8 mouse cellular contexts compared by ENCODE assay signal in the genomic region with DNA sequence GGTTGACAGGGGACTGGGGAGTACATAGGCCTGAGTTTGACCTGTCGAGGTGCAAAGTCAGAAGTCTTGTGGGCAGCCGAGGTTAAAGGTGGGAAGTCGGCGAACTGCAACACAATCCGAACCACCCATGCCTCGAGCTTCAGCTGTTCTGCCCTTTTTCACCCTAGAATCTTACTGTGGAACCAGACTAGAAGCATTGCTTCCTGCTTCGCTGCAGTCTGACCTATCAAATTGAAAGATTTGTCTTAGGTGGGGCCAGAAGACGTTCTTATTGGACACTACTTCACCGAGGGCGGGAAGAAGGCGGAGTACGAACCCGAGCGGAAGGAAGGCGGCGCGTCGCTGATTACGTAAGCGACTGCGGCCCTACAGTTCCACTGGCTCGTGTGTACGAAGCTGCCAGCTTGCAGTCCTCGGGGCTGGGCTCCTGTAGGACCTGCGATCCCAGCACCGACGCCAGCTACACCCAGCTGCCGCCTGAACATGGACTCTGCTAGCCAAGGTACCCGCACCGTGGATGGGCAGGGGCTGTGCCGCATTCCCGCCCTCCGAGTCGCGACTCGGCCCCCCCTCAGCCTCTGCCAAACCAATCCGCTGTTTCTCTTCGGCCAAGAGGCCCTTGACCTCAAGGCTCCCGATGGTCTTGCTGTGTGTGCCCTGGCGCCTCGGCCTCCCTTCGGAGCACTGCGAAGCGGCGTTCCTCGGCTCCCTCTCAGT. TPM values are rescaled to one million over a fixed set of nuclear protein-coding genes. Genes with fewer than 3 reads are reported as not detected.
DNase-seq lines count a peak whose midpoint lies in the region; ATAC-seq lines count a peak whose summit lies in the region.

A gene (plus strand): TSS at position 312 of the 717 bp plus-strand sequence.

- H3K27ac ChIP-seq in hindbrain, embryonic 14.5 days = peak within 1 kb of the TSS; percentile 80

- H3K4me1 ChIP-seq in hindbrain, embryonic 14.5 days (replicated peaks; ENCODE audit: control insufficient read depth, insufficient read depth, low read length) = peaks cover 16% of the 10 kb centered on the region

- peak within 1 kb of the TSS; percentile 70 for H3K4me3 ChIP-seq in hindbrain, embryonic 14.5 days (replicated peaks; ENCODE audit: low read length)

- H3K36me3 ChIP-seq in hindbrain, embryonic 14.5 days (replicated peaks; ENCODE audit: control insufficient read depth, insufficient read depth) = peaks cover 26% of the 10 kb centered on the region

- H3K9ac ChIP-seq in hindbrain, embryonic 14.5 days = peak within 1 kb of the TSS; percentile 90

- WGBS in hindbrain, embryonic 14.5 days = under 1% methylated on average over 46 of the region's 46 CpGs

- DNase-seq in R1 (ENCODE audit: low read depth, low spot score) = peak; percentile 99
- peak; percentile 94 to 97 for DNase-seq in cerebellum, postnatal 25 days
- peak; percentile 75 to 84 for DNase-seq in frontal cortex, postnatal 25 days (ENCODE audit: low spot score in 2 of 2)
- DNase-seq in hindbrain, embryonic 14.5 days (ENCODE audit: low spot score) = peak; percentile 96
- DNase-seq in layer of hippocampus, postnatal 36 days = peak; percentile 84 to 88
- DNase-seq in lung, postnatal 36 days = peak; percentile 97
- peak; percentile 98 for DNase-seq in retina, postnatal 1 day
- DNase-seq in urinary bladder, adult 18-20 months (ENCODE audit: low spot score in 2 of 2) = peak; percentile 71 to 89

- H3K4me2 ChIP-seq in hindbrain, embryonic 14.5 days (replicated peaks) = peak within 1 kb of the TSS; percentile 95

- H3K9me3 ChIP-seq in hindbrain, embryonic 14.5 days (ENCODE audit: control insufficient read depth, low read length) = no peaks in the 10 kb centered on the region

- peak; percentile 96 for ATAC-seq in hindbrain, embryonic 14.5 days (ENCODE audit: low FRiP score)

- no peaks in the 10 kb centered on the region for H3K27me3 ChIP-seq in hindbrain, embryonic 14.5 days (ENCODE audit: control insufficient read depth, insufficient read depth, low read length)

RNA-seq across cellular contexts. Expression of the gene that starts here (rescaled TPM):
- 105 and 109 TPM in 2 replicates for polyA plus RNA-seq in hindbrain, embryonic 14.5 days (2014; fragmentation: Nextera tagmentation; extraction: Ambion mirVana)
- total RNA-seq in layer of hippocampus, postnatal 36 days (2021) = 10 to 100 TPM; 77.7 to 87.1 TPM

Comparison
In these comparisons a context has a peak if more than half of its experiments do, and no peak if none do; other contexts are left out.
1. Peak in every context shown above with its lines: DNase-seq, ATAC-seq, H3K4me3 ChIP-seq and H3K27ac ChIP-seq.